Mouse (Mus musculus) thymus, adult 2 months (tissue): Measurements from ENCODE around the gene Cyb561d2. TPM values are rescaled to one million over a fixed set of nuclear protein-coding genes. Genes with fewer than 3 reads are reported as not detected.

Experiments used
- DNase-seq: peaks from one replicate; pipeline ENCODE4 v3.0.0; 2021
- H3K27ac ChIP-seq: fragments of 200-500 bp; 2 replicates; pipeline ENCODE4 v1.5.1; 2012; ENCODE audit warnings: low read length, control low read depth; ENCODE audit not compliant: control insufficient read depth, insufficient read depth
- H3K27me3 ChIP-seq: fragments of 200-500 bp; 2 replicates; pipeline ENCODE4 v1.6.1; 2012; ENCODE audit warnings: mild to moderate bottlenecking, low read length, moderate library complexity, mixed read lengths; ENCODE audit not compliant: control insufficient read depth, insufficient read depth
- H3K36me3 ChIP-seq: fragments of 200-500 bp; 2 replicates; pipeline ENCODE4 v1.6.1; 2012; ENCODE audit warnings: mild to moderate bottlenecking, low read length, moderate library complexity; ENCODE audit not compliant: control insufficient read depth, insufficient read depth
- H3K4me1 ChIP-seq: fragments of 200-500 bp; replicated peaks from 2 replicates; pipeline ENCODE4 v1.6.1; 2012; ENCODE audit warnings: low read length; ENCODE audit not compliant: control insufficient read depth, insufficient read depth
- H3K4me3 ChIP-seq: fragments of 200-500 bp; 2 replicates; pipeline ENCODE4 v1.5.1; 2012; ENCODE audit warnings: mild to moderate bottlenecking, low read length, control low read depth, moderate library complexity; ENCODE audit not compliant: control insufficient read depth, insufficient read depth
- CTCF ChIP-seq: fragments of 200-500 bp; IDR thresholded peaks from 2 replicates; pipeline ENCODE4 v1.5.1; 2012; ENCODE audit warnings: mild to moderate bottlenecking, control low read depth, low read length, moderate library complexity, borderline replicate concordance; ENCODE audit not compliant: control insufficient read depth, poor library complexity, insufficient read depth; ENCODE audit errors: extremely low read depth
- POLR2A ChIP-seq: fragments of 200-500 bp; IDR thresholded peaks from 2 replicates; pipeline ENCODE4 v1.6.1; 2012; ENCODE audit warnings: mild to moderate bottlenecking, low read length, control low read depth, moderate library complexity; ENCODE audit not compliant: control insufficient read depth, poor library complexity, insufficient read depth; ENCODE audit errors: extremely low read depth
- WGBS: fragments of 180-500 bp; shearing (Covaris S2); methylation state at CpG from one replicate; pipeline ENCODE4 v1.1.7; 2018; 5-methylcytosine and 5-hydroxymethylcytosine counted together
- polyA plus RNA-seq: library from polyadenylated mRNA; depleted of rRNA; stranded (reverse); fragments of >200 nt; gene quantifications from 2 replicates; pipeline ENCODE4 v1.2.3, GENCODE M21; 2012; rRNA removed

The Cyb561d2 gene
- polyA plus RNA-seq, 1 experiment: 84.3 TPM

- H3K36me3 ChIP-seq: no peaks in the 10 kb centered on the region
- WGBS: 67% methylated on average over 1 of the region's 1 CpGs
- no peaks in the 10 kb centered on the region for H3K4me1 ChIP-seq
- H3K27ac ChIP-seq: no peak overlapping the region
- H3K4me3 ChIP-seq: no peak overlapping the region
- no peak for DNase-seq
- TF ChIP-seq POLR2A (no peak), CTCF (no peak)
- no peaks in the 10 kb centered on the region for H3K27me3 ChIP-seq
Measured at GRCm38 (mm10) chr9:107493511-107493910, 48.5 kb downstream of the Cyb561d2 start.

GRCm38 (mm10) chr9:107490625-107491024, 51.4 kb downstream of the Cyb561d2 start:
- Histone ChIP-seq H3K27ac (no peak overlapping the region), H3K4me1 (no peaks in the 10 kb centered on the region), H3K27me3 (no peaks in the 10 kb centered on the region), H3K4me3 (no peak overlapping the region), H3K36me3 (no peaks in the 10 kb centered on the region)
- 56% methylated on average over 6 of the region's 6 CpGs for WGBS
- no peak for DNase-seq
- no peak for TF ChIP-seq POLR2A
- TF ChIP-seq CTCF: no peak

- no peak for DNase-seq
- WGBS: 55% methylated on average over 8 of the region's 8 CpGs
- Histone ChIP-seq H3K4me1 (no peaks in the 10 kb centered on the region), H3K27ac (no peak overlapping the region), H3K27me3 (no peaks in the 10 kb centered on the region), H3K4me3 (no peak overlapping the region), H3K36me3 (no peaks in the 10 kb centered on the region)
- TF ChIP-seq POLR2A (no peak), CTCF (no peak)
Measured at GRCm38 (mm10) chr9:107490146-107490545, 51.8 kb downstream of the Cyb561d2 start.

Other genes with a start within 250 kb of the Cyb561d2 start
- 34.5 and 39.6 TPM in 2 replicates for gene Cish, start 246.2 kb downstream of the Cyb561d2 start, polyA plus RNA-seq
- gene Hemk1, start 203.8 kb downstream of the Cyb561d2 start, polyA plus RNA-seq: 23.6 and 25.5 TPM in 2 replicates
- gene 6430571L13Rik, start 201.6 kb downstream of the Cyb561d2 start, polyA plus RNA-seq: 0.91 and 1.2 TPM in 2 replicates
- gene Cacna2d2, start 142.6 kb downstream of the Cyb561d2 start, polyA plus RNA-seq: 7.7 and 8.9 TPM in 2 replicates
- 49.6 and 55.7 TPM in 2 replicates for gene Tmem115, start 8.2 kb downstream of the Cyb561d2 start, polyA plus RNA-seq
- 74.5 and 83.5 TPM in 2 replicates for gene Nprl2, start within 50 bp of the Cyb561d2 start, polyA plus RNA-seq
- 2.9 and 3.4 TPM in 2 replicates for gene Zmynd10, start 5.1 kb upstream of the Cyb561d2 start, polyA plus RNA-seq
- 48.8 and 50.8 TPM in 2 replicates for gene Rassf1, start 9.4 kb upstream of the Cyb561d2 start, polyA plus RNA-seq
- 67.3 and 68.1 TPM in 2 replicates for gene Tusc2, start 21.1 kb upstream of the Cyb561d2 start, polyA plus RNA-seq
- gene Hyal2, start 25.8 kb upstream of the Cyb561d2 start, polyA plus RNA-seq: 35.6 and 39.8 TPM in 2 replicates
- 8.3 and 10.9 TPM in 2 replicates for gene Hyal1, start 34.7 kb upstream of the Cyb561d2 start, polyA plus RNA-seq
- 102 and 103 TPM in 2 replicates for gene Naa80, start 36.7 kb upstream of the Cyb561d2 start, polyA plus RNA-seq
- gene Hyal3, start 38.6 kb upstream of the Cyb561d2 start, polyA plus RNA-seq: 2.4 TPM in 2 replicates
- gene Ifrd2, start 45.4 kb upstream of the Cyb561d2 start, polyA plus RNA-seq: 65.1 and 67.4 TPM in 2 replicates
- 4.3 and 4.9 TPM in 2 replicates for gene Sema3b, start 67.0 kb upstream of the Cyb561d2 start, polyA plus RNA-seq
- gene Gnai2, start 93.2 kb upstream of the Cyb561d2 start, polyA plus RNA-seq: 1,154 and 1,267 TPM in 2 replicates
- 9.1 and 11.2 TPM in 2 replicates for gene Slc38a3, start 127.3 kb upstream of the Cyb561d2 start, polyA plus RNA-seq
- gene Gnat1, start 137.5 kb upstream of the Cyb561d2 start, polyA plus RNA-seq: 0.13 and 0.34 TPM in 2 replicates
- gene Sema3f, start 168.3 kb upstream of the Cyb561d2 start, polyA plus RNA-seq: 35.5 and 41.3 TPM in 2 replicates
- gene Rbm5, start 228.8 kb upstream of the Cyb561d2 start, polyA plus RNA-seq: 176 and 197 TPM in 2 replicates